Mouse (Mus musculus) ES-E14 (cell line): Measurements from ENCODE around the gene Tet1. TPM values are rescaled to one million over a fixed set of nuclear protein-coding genes. Genes with fewer than 3 reads are reported as not detected.

Experiments
- DNase-seq: peaks from one replicate; pipeline ENCODE4 v3.0.0-alpha.2; 2013; ENCODE audit warnings: low read depth, low spot score
- H3K27ac ChIP-seq: 2 replicates; pipeline ENCODE4 v1.5.1; 2012; ENCODE audit warnings: low read depth, mild to moderate bottlenecking, low read length, moderate library complexity, mixed read lengths; ENCODE audit not compliant: poor library complexity, insufficient read depth, severe bottlenecking
- H3K36me3 ChIP-seq: 2 replicates; pipeline ENCODE4 v1.6.1; 2012; ENCODE audit warnings: mild to moderate bottlenecking, low read length, moderate library complexity, mixed read lengths; ENCODE audit not compliant: control insufficient read depth, poor library complexity, insufficient read depth, severe bottlenecking
- H3K4me1 ChIP-seq, 2 experiments: fragments of 150-350 bp in 1 of 2; sonication (generic) in 1 of 2; 2 replicates each; pipeline ENCODE4 v1.6.1; 2012; ENCODE audit warnings: low read length in 2 of 2, mild to moderate bottlenecking in 1 of 2, mixed read lengths in 1 of 2; ENCODE audit not compliant: control insufficient read depth in 2 of 2, insufficient read depth in 2 of 2, poor library complexity in 1 of 2
- H3K4me3 ChIP-seq, 2 experiments: fragments of 150-350 bp in 1 of 2; sonication (generic) in 1 of 2; 2 replicates each; pipeline ENCODE4 v1.5.1; 2012; ENCODE audit warnings: low read length in 2 of 2, low read depth in 1 of 2, mild to moderate bottlenecking in 1 of 2, mixed read lengths in 1 of 2; ENCODE audit not compliant: insufficient read depth in 1 of 2, poor library complexity in 1 of 2, severe bottlenecking in 1 of 2
- H3K9ac ChIP-seq: 2 replicates; pipeline ENCODE4 v1.6.1; 2012; ENCODE audit warnings: low read depth, mild to moderate bottlenecking, low read length, mixed read lengths; ENCODE audit not compliant: poor library complexity, insufficient read depth, severe bottlenecking
- H3K9me3 ChIP-seq: fragments of 150-350 bp; sonication (generic); 2 replicates; pipeline ENCODE4 v1.6.1; 2012; ENCODE audit warnings: low read depth, mild to moderate bottlenecking, low read length; ENCODE audit not compliant: control insufficient read depth, insufficient read depth
- CHD2 ChIP-seq: IDR thresholded peaks from 2 replicates; pipeline ENCODE4 v1.6.1; 2014; ENCODE audit warnings: mild to moderate bottlenecking, low read depth, low read length, inconsistent platforms
- HCFC1 ChIP-seq: IDR thresholded peaks from 2 replicates; pipeline ENCODE4 v1.6.1; 2012; ENCODE audit warnings: low read length, inconsistent platforms, borderline replicate concordance; ENCODE audit not compliant: insufficient read depth
- MAFK ChIP-seq: IDR thresholded peaks from 2 replicates; pipeline ENCODE4 v1.6.1; 2014; ENCODE audit warnings: mild to moderate bottlenecking, low read depth, low read length, inconsistent platforms; ENCODE audit not compliant: insufficient read depth
- ZC3H11A ChIP-seq: IDR thresholded peaks from 2 replicates; pipeline ENCODE4 v1.6.1; 2012; ENCODE audit warnings: low read depth, mild to moderate bottlenecking, inconsistent platforms, low read length, borderline replicate concordance
- ZNF384 ChIP-seq: IDR thresholded peaks from 2 replicates; pipeline ENCODE4 v1.6.1; 2012; ENCODE audit warnings: low read depth, low read length, inconsistent platforms
- in situ Hi-C, 2 experiments: fragments of 600-800 bp; cut with MboI; formaldehyde crosslinking; loops; one replicate each; pipeline ENCODE4 v1.15.1; 2025; ENCODE audit warnings: low sequenced_read_pairs in 2 of 2, inconsistent platforms in 1 of 2; ENCODE audit not compliant: unreplicated experiment in 2 of 2
- total RNA-seq: library from RNA; depleted of rRNA; stranded (reverse); fragments of 300-350 nt; gene quantifications from 2 replicates; pipeline ENCODE4 v1.2.3, GENCODE M21; 2012

Tet1 gene
- total RNA-seq, 1 experiment = 307 TPM

DNA sequence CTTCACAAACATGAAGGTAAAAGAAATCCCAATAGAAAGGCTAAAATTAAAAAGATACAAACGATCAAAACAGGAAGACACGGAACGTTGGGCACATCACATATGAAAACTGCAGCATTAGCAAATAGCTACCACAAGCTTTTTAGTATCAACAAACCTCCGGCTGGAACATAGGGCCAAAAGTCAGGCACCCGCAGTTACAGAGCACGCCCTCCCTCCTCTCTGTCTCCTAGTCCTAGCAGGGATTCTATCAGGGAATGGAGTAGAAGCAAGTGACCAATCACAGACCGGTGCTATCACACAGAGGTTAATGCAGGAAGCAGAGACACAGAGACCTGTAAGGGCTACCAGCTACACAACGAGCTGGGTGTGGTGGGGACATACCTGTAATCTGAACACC, 84.3 kb downstream of the Tet1 start:
- in situ Hi-C loops = no loop called here
- Histone ChIP-seq H3K9ac (no peak overlapping the region), H3K4me1 (no peaks in the 10 kb centered on the region), H3K9me3 (no peaks in the 10 kb centered on the region), H3K27ac (no peak overlapping the region), H3K36me3 (peaks cover 2% of the 10 kb centered on the region; the same call in 1 of the 2 replicates), H3K4me3 (no peak overlapping the region)
- no peak for DNase-seq
- no peak for TF ChIP-seq ZNF384
- TF ChIP-seq ZC3H11A = no peak
- TF ChIP-seq HCFC1 = no peak
- TF ChIP-seq MAFK = no peak
- TF ChIP-seq CHD2 = no peak

GRCm38 (mm10) chr10:62823431-62823830, 85.4 kb downstream of the Tet1 start:
- no peak for DNase-seq
- Histone ChIP-seq H3K4me1 (no peaks in the 10 kb centered on the region), H3K27ac (no peak overlapping the region), H3K9me3 (no peaks in the 10 kb centered on the region), H3K4me3 (no peak overlapping the region), H3K9ac (no peak overlapping the region), H3K36me3 (peaks cover 2% of the 10 kb centered on the region)
- TF ChIP-seq HCFC1 (no peak), ZC3H11A (no peak), ZNF384 (no peak), CHD2 (no peak), MAFK (no peak)
- in situ Hi-C loops = no loop called here

DNA sequence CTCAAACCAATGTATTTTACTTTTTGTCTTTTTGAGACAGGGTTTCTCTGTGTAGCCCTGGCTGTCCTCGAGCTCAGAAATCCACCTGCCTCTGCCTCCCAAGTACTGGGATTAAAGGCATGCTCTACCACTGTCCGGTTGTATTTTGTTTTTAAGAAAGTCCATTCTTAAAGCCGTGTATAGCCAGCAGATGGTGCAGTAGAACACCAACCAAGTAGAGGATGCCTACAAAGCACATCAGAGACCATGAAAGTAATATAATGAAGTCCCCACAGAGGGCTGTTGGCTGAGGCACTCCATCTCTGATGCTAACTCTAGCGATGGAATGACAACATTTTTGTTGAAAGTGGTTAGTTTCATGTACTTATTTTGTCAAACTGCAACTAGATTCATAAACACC, 98.8 kb downstream of the Tet1 start:
- Histone ChIP-seq H3K27ac (no peak overlapping the region), H3K36me3 (peaks cover 6% of the 10 kb centered on the region), H3K9ac (no peak overlapping the region), H3K9me3 (no peaks in the 10 kb centered on the region), H3K4me1 (no peaks in the 10 kb centered on the region), H3K4me3 (no peak overlapping the region)
- no peak for DNase-seq
- TF ChIP-seq CHD2 = no peak
- TF ChIP-seq MAFK = no peak
- TF ChIP-seq HCFC1 = no peak
- TF ChIP-seq ZC3H11A = no peak
- TF ChIP-seq ZNF384 = no peak
- in situ Hi-C loops = no loop called here

GRCm38 (mm10) chr10:62808766-62809165, 100.0 kb downstream of the Tet1 start:
- H3K4me3 ChIP-seq = no peak overlapping the region
- H3K9ac ChIP-seq = no peak overlapping the region
- in situ Hi-C loops = no loop called here
- no peak for DNase-seq
- TF ChIP-seq CHD2 (no peak), ZNF384 (no peak), MAFK (no peak), ZC3H11A (no peak), HCFC1 (no peak)
- H3K4me1 ChIP-seq = no peaks in the 10 kb centered on the region
- H3K27ac ChIP-seq = no peak overlapping the region
- H3K36me3 ChIP-seq = peaks cover 6% of the 10 kb centered on the region
- no peaks in the 10 kb centered on the region for H3K9me3 ChIP-seq

- Histone ChIP-seq H3K9ac (no peak overlapping the region), H3K36me3 (peaks cover 3% of the 10 kb centered on the region; the same call in 1 of the 2 replicates), H3K4me1 (no peaks in the 10 kb centered on the region), H3K4me3 (no peak overlapping the region), H3K27ac (no peak overlapping the region; the same call in 1 of the 2 replicates), H3K9me3 (no peaks in the 10 kb centered on the region)
- in situ Hi-C loops = no loop called here
- DNase-seq = no peak
- TF ChIP-seq CHD2 (no peak), MAFK (no peak), ZNF384 (no peak), HCFC1 (no peak), ZC3H11A (no peak)
Observed at GRCm38 (mm10) chr10:62808316-62808715, 100.5 kb downstream of the Tet1 start.
